Comparison of ENCODE assay signal across 8 mouse cellular contexts in the genomic region with DNA sequence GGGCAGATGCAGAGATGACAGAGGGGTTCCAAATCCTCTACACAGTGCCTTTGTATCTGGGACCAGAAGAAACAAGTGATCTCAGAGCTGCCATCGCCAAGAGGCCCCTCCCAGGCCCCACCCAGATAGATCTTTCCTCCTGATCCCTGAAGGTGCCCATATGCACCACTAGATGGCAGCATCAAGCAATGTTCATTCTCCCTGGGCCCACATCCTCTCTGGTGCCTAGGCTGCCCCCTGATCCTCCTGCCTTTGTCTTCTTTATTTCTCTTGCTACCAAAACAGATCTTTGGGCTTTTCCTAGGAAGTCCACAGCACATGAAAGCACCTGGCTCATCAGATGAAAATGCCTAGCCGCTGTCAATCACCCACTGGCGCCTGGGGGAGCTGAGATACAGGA. TPM values are rescaled to one million over a fixed set of nuclear protein-coding genes. Genes with fewer than 3 reads are reported as not detected.
DNase-seq lines count a peak whose midpoint lies in the region; ATAC-seq lines count a peak whose summit lies in the region.

No protein-coding gene starts in this region.

- intact Hi-C loops in left cerebral cortex, postnatal 14 days (cut with DNase I) = loop anchor here (2.0 to 10.0 kb wide), 2 partner anchors 41 to 249 kb away; partner anchors contain the start of gene Spata20

- no peak overlapping the region for H3K27ac ChIP-seq in intestine, embryonic 14.5 days (ENCODE audit: low read depth)

- peak; percentile 39 to 55 for DNase-seq in urinary bladder, adult 18-20 months (ENCODE audit: low spot score in 2 of 2)
- no peak for DNase-seq in urinary bladder, adult 2 months (ENCODE audit: low spot score)
- peak; percentile 94 for DNase-seq in embryo, embryonic 10 days (ENCODE audit: low spot score)
- peak; percentile 76 for DNase-seq in gastrocnemius, postnatal 25 days
- peak; percentile 78 for DNase-seq in intestine, embryonic 14.5 days (ENCODE audit: low spot score)
- DNase-seq in left cerebral cortex, postnatal 14 days (ENCODE audit: low spot score in 2 of 2) = peak; percentile 75 to 89
- DNase-seq in right cerebral cortex, postnatal 14 days = peak; percentile 60

- peak; percentile 82 for ATAC-seq in intestine, embryonic 14.5 days (replicated peaks; ENCODE audit: low FRiP score, low TSS enrichment, low read depth)
- ATAC-seq in megakaryocyte progenitor cell, adult 5-6 weeks (replicated peaks; ENCODE audit: poor library complexity) = peak; percentile 99

- H3K9ac ChIP-seq in intestine, embryonic 14.5 days (ENCODE audit: low read length) = no peak overlapping the region

- no peak overlapping the region for H3K4me3 ChIP-seq in intestine, embryonic 14.5 days (ENCODE audit: low read depth, low read length)

- H3K27me3 ChIP-seq in intestine, embryonic 14.5 days (replicated peaks; ENCODE audit: control insufficient read depth, insufficient read depth, low read length) = no peaks in the 10 kb centered on the region

- H3K36me3 ChIP-seq in intestine, embryonic 14.5 days (ENCODE audit: control insufficient read depth, insufficient read depth, low read length) = no peaks in the 10 kb centered on the region

- H3K9me3 ChIP-seq in intestine, embryonic 14.5 days (ENCODE audit: control insufficient read depth, low read length) = no peaks in the 10 kb centered on the region

- peaks cover 10% of the 10 kb centered on the region for H3K4me1 ChIP-seq in intestine, embryonic 14.5 days (replicated peaks; ENCODE audit: control insufficient read depth, insufficient read depth, low read length)

- peak overlapping the region; percentile 18; the same call in 1 of the 2 replicates for H3K4me2 ChIP-seq in intestine, embryonic 14.5 days (ENCODE audit: low read length)

- WGBS in intestine, embryonic 14.5 days = 20% methylated on average over 3 of the region's 3 CpGs

RNA-seq across cellular contexts. Expression of gene Wfikkn2, which starts 9.7 kb away (rescaled TPM):
- polyA plus RNA-seq in urinary bladder, adult 2 months (2012; rRNA removed) = 3.6 and 4.7 TPM in 2 replicates
- total RNA-seq in gastrocnemius, postnatal 25 days (2021) = 1 to 10 TPM; 4.1 to 5.8 TPM
- 1.3 and 1.7 TPM in 2 replicates for polyA plus RNA-seq in intestine, embryonic 14.5 days (2014; fragmentation: Nextera tagmentation; extraction: Ambion mirVana)
- total RNA-seq in left cerebral cortex, postnatal 14 days (2021) = 1 to 10 TPM; 1.4 to 1.8 TPM
- 0.52 TPM in 1 of 2 replicates, not detected in the other for total RNA-seq in megakaryocyte progenitor cell, adult 5-6 weeks (2015)
- total RNA-seq in megakaryocyte progenitor cell, adult 5-6 weeks (2017) = 0.21 and 0.27 TPM in 2 replicates

RNA-seq across cellular contexts. Expression of gene Tob1, which starts 24.8 kb away (rescaled TPM):
- 36.6 and 36.9 TPM in 2 replicates for polyA plus RNA-seq in urinary bladder, adult 2 months (2012; rRNA removed)
- 100 to 1,000 TPM; 136 to 169 TPM for total RNA-seq in gastrocnemius, postnatal 25 days (2021)
- polyA plus RNA-seq in intestine, embryonic 14.5 days (2014; fragmentation: Nextera tagmentation; extraction: Ambion mirVana) = 16.7 and 24.1 TPM in 2 replicates
- 10 to 100 TPM; 33.7 to 37.3 TPM for total RNA-seq in left cerebral cortex, postnatal 14 days (2021)
- 8.3 and 9.4 TPM in 2 replicates for total RNA-seq in megakaryocyte progenitor cell, adult 5-6 weeks (2015)
- 3.5 and 5.2 TPM in 2 replicates for total RNA-seq in megakaryocyte progenitor cell, adult 5-6 weeks (2017)

RNA-seq across cellular contexts. Expression of gene Gm21885, which starts 45.6 kb away (rescaled TPM):
- not detected in 2 replicates for polyA plus RNA-seq in urinary bladder, adult 2 months (2012; rRNA removed)
- not detected for total RNA-seq in gastrocnemius, postnatal 25 days (2021)
- 1.1 and 1.6 TPM in 2 replicates for polyA plus RNA-seq in intestine, embryonic 14.5 days (2014; fragmentation: Nextera tagmentation; extraction: Ambion mirVana)
- not detected for total RNA-seq in left cerebral cortex, postnatal 14 days (2021)
- not detected in 2 replicates for total RNA-seq in megakaryocyte progenitor cell, adult 5-6 weeks (2015)
- not detected in 2 replicates for total RNA-seq in megakaryocyte progenitor cell, adult 5-6 weeks (2017)
